Mouse (Mus musculus) A20 (cell line): Measurements from ENCODE around the gene Hba-x.

Experiments used
- DNase-seq: peaks from one replicate; pipeline ENCODE4 v3.0.0-alpha.2; 2011; ENCODE audit warnings: low read depth, low spot score

Hba-x gene

GRCm38 (mm10) chr11:32276347-32276746 lies at the start of gene Hba-x:
Gene Hba-x, plus strand, starts transcription at chr11:32276400.
- no peak for DNase-seq

GRCm38 (mm10) chr11:32227041-32227440 lies 49.2 kb upstream of the Hba-x start:
- DNase-seq: no peak

- no peak for DNase-seq
Observed at GRCm38 (mm10) chr11:32227555-32227954, 48.6 kb upstream of the Hba-x start.

- DNase-seq: no peak
Observed at GRCm38 (mm10) chr11:32228292-32228845, 47.8 kb upstream of the Hba-x start.

- no peak for DNase-seq
Observed at GRCm38 (mm10) chr11:32230220-32230619, 46.0 kb upstream of the Hba-x start.

GRCm38 (mm10) chr11:32231125-32231524 lies 45.1 kb upstream of the Hba-x start:
- no peak for DNase-seq

- DNase-seq: no peak
Observed at GRCm38 (mm10) chr11:32232848-32233247, 43.4 kb upstream of the Hba-x start.

- no peak for DNase-seq
Observed at GRCm38 (mm10) chr11:32233895-32234294, 42.3 kb upstream of the Hba-x start.

- no peak for DNase-seq
Observed at GRCm38 (mm10) chr11:32234816-32235485, 41.2 kb upstream of the Hba-x start.

GRCm38 (mm10) chr11:32235646-32236045 lies 40.6 kb upstream of the Hba-x start:
- no peak for DNase-seq

- DNase-seq: no peak
Observed at GRCm38 (mm10) chr11:32236132-32236531, 40.1 kb upstream of the Hba-x start.

- peak; percentile 51 for DNase-seq
Observed at GRCm38 (mm10) chr11:32236712-32237410, 39.3 kb upstream of the Hba-x start.

- DNase-seq: no peak
Observed at GRCm38 (mm10) chr11:32237411-32237795, 38.8 kb upstream of the Hba-x start.

- peak; percentile 80 for DNase-seq
Observed at GRCm38 (mm10) chr11:32238093-32238860, 37.9 kb upstream of the Hba-x start.

- DNase-seq: no peak
Observed at GRCm38 (mm10) chr11:32241391-32241790, 34.8 kb upstream of the Hba-x start.

- DNase-seq: no peak
Observed at GRCm38 (mm10) chr11:32242209-32242608, 34.0 kb upstream of the Hba-x start.

- DNase-seq: no peak
Observed at GRCm38 (mm10) chr11:32243205-32243955, 32.8 kb upstream of the Hba-x start.

- no peak for DNase-seq
Observed at GRCm38 (mm10) chr11:32244064-32244463, 32.1 kb upstream of the Hba-x start.

GRCm38 (mm10) chr11:32244617-32245016 lies 31.6 kb upstream of the Hba-x start:
- peak; percentile 57 for DNase-seq

GRCm38 (mm10) chr11:32245614-32246013 lies 30.6 kb upstream of the Hba-x start:
- DNase-seq: no peak

GRCm38 (mm10) chr11:32247068-32247467 lies 29.1 kb upstream of the Hba-x start:
- peak; percentile 34 for DNase-seq
